Mouse (Mus musculus): ENCODE measurements around the gene Gm20817.

Gene Gm20817

GRCm38 (mm10) chrY:68832628-68833027 lies at the start of gene Gm20817:
TSS of gene Gm20817 (minus strand) at chrY:68832728.
- no CpG with 5 or more reads among the region's 5 CpGs for WGBS
